Mouse (Mus musculus): ENCODE measurements around the gene Akap13. TPM values are rescaled to one million over a fixed set of nuclear protein-coding genes. Genes with fewer than 3 reads are reported as not detected.

Akap13 gene
- total and polyA plus RNA-seq, 2 experiments from 2014 or later: 13.8 to 26.1 TPM

GRCm38 (mm10) chr7:75627831-75628230 is 172.5 kb downstream of the Akap13 start:
- Histone ChIP-seq H3K27me3 (ENCODE audit: insufficient read depth, low read length) (no peaks in the 10 kb centered on the region), H3K27ac (no peak overlapping the region), H3K4me2 (ENCODE audit: low read depth, low read length) (no peak overlapping the region), H3K4me3 (ENCODE audit: low read length) (no peak overlapping the region), H3K36me3 (ENCODE audit: insufficient read depth, low read length) (no peaks in the 10 kb centered on the region), H3K9me3 (ENCODE audit: low read length) (no peaks in the 10 kb centered on the region), H3K9ac (replicated peaks; ENCODE audit: low read length) (no peak overlapping the region), H3K4me1 (ENCODE audit: insufficient read depth, low read length) (no peaks in the 10 kb centered on the region)
- 82% methylated on average over 2 of the region's 2 CpGs for WGBS
- ATAC-seq: no peak
- DNase-seq (ENCODE audit: low spot score): no peak
- TF ChIP-seq CTCF (IDR thresholded peaks at IDR 0.05; ENCODE audit: low read depth): no peak

GRCm38 (mm10) chr7:75629669-75630068 is 174.3 kb downstream of the Akap13 start:
- Histone ChIP-seq H3K36me3 (ENCODE audit: insufficient read depth, low read length) (no peaks in the 10 kb centered on the region), H3K9me3 (ENCODE audit: low read length) (no peaks in the 10 kb centered on the region), H3K4me1 (ENCODE audit: insufficient read depth, low read length) (no peaks in the 10 kb centered on the region), H3K27ac (no peak overlapping the region), H3K4me2 (ENCODE audit: low read depth, low read length) (no peak overlapping the region), H3K4me3 (ENCODE audit: low read length) (no peak overlapping the region), H3K9ac (replicated peaks; ENCODE audit: low read length) (no peak overlapping the region), H3K27me3 (ENCODE audit: insufficient read depth, low read length) (no peaks in the 10 kb centered on the region)
- no peak for ATAC-seq
- WGBS: 95% methylated on average over 4 of the region's 4 CpGs
- TF ChIP-seq CTCF (IDR thresholded peaks at IDR 0.05; ENCODE audit: low read depth): no peak
- DNase-seq (ENCODE audit: low spot score): no peak

GRCm38 (mm10) chr7:75632941-75633340 is 177.6 kb downstream of the Akap13 start:
- H3K9ac ChIP-seq (replicated peaks; ENCODE audit: low read length): no peak overlapping the region
- H3K4me2 ChIP-seq (ENCODE audit: low read depth, low read length): no peak overlapping the region
- H3K4me3 ChIP-seq (ENCODE audit: low read length): no peak overlapping the region
- no peak for TF ChIP-seq CTCF (IDR thresholded peaks at IDR 0.05; ENCODE audit: low read depth)
- 43% methylated on average over 3 of the region's 3 CpGs for WGBS
- H3K9me3 ChIP-seq (ENCODE audit: low read length): no peaks in the 10 kb centered on the region
- ATAC-seq: no peak
- DNase-seq (ENCODE audit: low spot score): no peak
- H3K36me3 ChIP-seq (ENCODE audit: insufficient read depth, low read length): no peaks in the 10 kb centered on the region
- H3K4me1 ChIP-seq (ENCODE audit: insufficient read depth, low read length): no peaks in the 10 kb centered on the region
- no peaks in the 10 kb centered on the region for H3K27me3 ChIP-seq (ENCODE audit: insufficient read depth, low read length)
- H3K27ac ChIP-seq: no peak overlapping the region

- Histone ChIP-seq H3K4me2 (ENCODE audit: low read depth, low read length) (no peak overlapping the region), H3K4me3 (ENCODE audit: low read length) (no peak overlapping the region), H3K4me1 (ENCODE audit: insufficient read depth, low read length) (no peaks in the 10 kb centered on the region), H3K9ac (replicated peaks; ENCODE audit: low read length) (no peak overlapping the region), H3K27me3 (ENCODE audit: insufficient read depth, low read length) (no peaks in the 10 kb centered on the region), H3K27ac (no peak overlapping the region), H3K36me3 (ENCODE audit: insufficient read depth, low read length) (no peaks in the 10 kb centered on the region), H3K9me3 (ENCODE audit: low read length) (no peaks in the 10 kb centered on the region)
- DNase-seq (ENCODE audit: low spot score): no peak
- ATAC-seq: no peak
- TF ChIP-seq CTCF (IDR thresholded peaks at IDR 0.05; ENCODE audit: low read depth): no peak
Measured at GRCm38 (mm10) chr7:75633393-75633792, 178.1 kb downstream of the Akap13 start.

GRCm38 (mm10) chr7:75633807-75634526 is 178.6 kb downstream of the Akap13 start:
- H3K27me3 ChIP-seq (ENCODE audit: insufficient read depth, low read length): no peaks in the 10 kb centered on the region
- no peaks in the 10 kb centered on the region for H3K36me3 ChIP-seq (ENCODE audit: insufficient read depth, low read length)
- H3K9ac ChIP-seq (replicated peaks; ENCODE audit: low read length): no peak overlapping the region
- no peaks in the 10 kb centered on the region for H3K9me3 ChIP-seq (ENCODE audit: low read length)
- DNase-seq (ENCODE audit: low spot score) (no peak), ATAC-seq (no peak)
- no peak overlapping the region for H3K27ac ChIP-seq
- H3K4me3 ChIP-seq (ENCODE audit: low read length): no peak overlapping the region
- no peaks in the 10 kb centered on the region for H3K4me1 ChIP-seq (ENCODE audit: insufficient read depth, low read length)
- TF ChIP-seq CTCF (IDR thresholded peaks at IDR 0.05; ENCODE audit: low read depth): no peak
- 72% methylated on average over 7 of the region's 7 CpGs for WGBS
- no peak overlapping the region for H3K4me2 ChIP-seq (ENCODE audit: low read depth, low read length)

- no peak overlapping the region for H3K27ac ChIP-seq
- H3K4me3 ChIP-seq (ENCODE audit: low read length): no peak overlapping the region
- ATAC-seq: no peak
- H3K4me2 ChIP-seq (ENCODE audit: low read depth, low read length): no peak overlapping the region
- no peak for TF ChIP-seq CTCF (IDR thresholded peaks at IDR 0.05; ENCODE audit: low read depth)
- H3K4me1 ChIP-seq (ENCODE audit: insufficient read depth, low read length): 0 out of 2 replicates have a peak, but pooled peaks cover 6% of the 10 kb centered on the region
- WGBS: 63% methylated on average over 3 of the region's 3 CpGs
- no peaks in the 10 kb centered on the region for H3K36me3 ChIP-seq (ENCODE audit: insufficient read depth, low read length)
- H3K9ac ChIP-seq (replicated peaks; ENCODE audit: low read length): no peak overlapping the region
- no peaks in the 10 kb centered on the region for H3K27me3 ChIP-seq (ENCODE audit: insufficient read depth, low read length)
- no peaks in the 10 kb centered on the region for H3K9me3 ChIP-seq (ENCODE audit: low read length)
- DNase-seq (ENCODE audit: low spot score): no peak
Measured at GRCm38 (mm10) chr7:75638769-75639168, 183.4 kb downstream of the Akap13 start.

- DNase-seq (ENCODE audit: low spot score) (peak; percentile 83), ATAC-seq (no peak)
- H3K4me1 ChIP-seq (ENCODE audit: insufficient read depth, low read length): 0 out of 2 replicates have a peak, but pooled peaks cover 6% of the 10 kb centered on the region
- H3K4me3 ChIP-seq (ENCODE audit: low read length): no peak overlapping the region
- TF ChIP-seq CTCF (IDR thresholded peaks at IDR 0.05; ENCODE audit: low read depth): peak; percentile 72
- no peaks in the 10 kb centered on the region for H3K36me3 ChIP-seq (ENCODE audit: insufficient read depth, low read length)
- no peak overlapping the region for H3K27ac ChIP-seq
- 25% methylated on average over 3 of the region's 3 CpGs for WGBS
- no peaks in the 10 kb centered on the region for H3K9me3 ChIP-seq (ENCODE audit: low read length)
- H3K4me2 ChIP-seq (ENCODE audit: low read depth, low read length): no peak overlapping the region
- no peaks in the 10 kb centered on the region for H3K27me3 ChIP-seq (ENCODE audit: insufficient read depth, low read length)
- no peak overlapping the region for H3K9ac ChIP-seq (replicated peaks; ENCODE audit: low read length)
Measured at GRCm38 (mm10) chr7:75639541-75639940, 184.2 kb downstream of the Akap13 start.
